Mouse (Mus musculus): ENCODE measurements at regions not wholly inside any gene's neighbourhood (a gene's known extent, or its start where the extent isn't known, plus 50 kb on each side); places are given as distances from the start of the nearest gene placed in this dataset.

- no peak for ATAC-seq (ENCODE audit: extremely low read depth, insufficient number of reproducible peaks, low FRiP score, poor library complexity, severe bottlenecking)
These were observed 69.5 kb downstream of the Ephb3 start for GRCm38 (mm10) chr16:21274012-21274528.

- no peak for ATAC-seq (ENCODE audit: extremely low read depth, insufficient number of reproducible peaks, low FRiP score, poor library complexity, severe bottlenecking)
These were observed 73.3 kb downstream of the Ephb3 start for GRCm38 (mm10) chr16:21277789-21278342.

- no peak for ATAC-seq (ENCODE audit: extremely low read depth, insufficient number of reproducible peaks, low FRiP score, poor library complexity, severe bottlenecking)
These were observed 73.8 kb downstream of the Ephb3 start for GRCm38 (mm10) chr16:21278387-21278786.

- no peak for ATAC-seq (ENCODE audit: extremely low read depth, insufficient number of reproducible peaks, low FRiP score, poor library complexity, severe bottlenecking)
These were observed 75.7 kb downstream of the Ephb3 start for GRCm38 (mm10) chr16:21280200-21280627.

GRCm38 (mm10) chr16:21281958-21282730, 77.6 kb downstream of the Ephb3 start:
- ATAC-seq (ENCODE audit: extremely low read depth, insufficient number of reproducible peaks, low FRiP score, poor library complexity, severe bottlenecking): no peak

- ATAC-seq (ENCODE audit: extremely low read depth, insufficient number of reproducible peaks, low FRiP score, poor library complexity, severe bottlenecking): no peak
These were observed 81.5 kb downstream of the Ephb3 start for GRCm38 (mm10) chr16:21286099-21286498.

GRCm38 (mm10) chr16:21289528-21289927, 85.0 kb downstream of the Ephb3 start:
- ATAC-seq (ENCODE audit: extremely low read depth, insufficient number of reproducible peaks, low FRiP score, poor library complexity, severe bottlenecking): no peak

- no peak for ATAC-seq (ENCODE audit: extremely low read depth, insufficient number of reproducible peaks, low FRiP score, poor library complexity, severe bottlenecking)
These were observed 88.5 kb downstream of the Ephb3 start for GRCm38 (mm10) chr16:21293010-21293409.

- ATAC-seq (ENCODE audit: extremely low read depth, insufficient number of reproducible peaks, low FRiP score, poor library complexity, severe bottlenecking): no peak
These were observed 89.0 kb downstream of the Ephb3 start for GRCm38 (mm10) chr16:21293569-21293968.

GRCm38 (mm10) chr16:21294677-21295411, 90.3 kb downstream of the Ephb3 start:
- ATAC-seq (ENCODE audit: extremely low read depth, insufficient number of reproducible peaks, low FRiP score, poor library complexity, severe bottlenecking): no peak

- ATAC-seq (ENCODE audit: extremely low read depth, insufficient number of reproducible peaks, low FRiP score, poor library complexity, severe bottlenecking): no peak
These were observed 91.6 kb downstream of the Ephb3 start for GRCm38 (mm10) chr16:21295956-21296733.

- no peak for ATAC-seq (ENCODE audit: extremely low read depth, insufficient number of reproducible peaks, low FRiP score, poor library complexity, severe bottlenecking)
These were observed 92.2 kb downstream of the Ephb3 start for GRCm38 (mm10) chr16:21296786-21297185.

- no peak for ATAC-seq (ENCODE audit: extremely low read depth, insufficient number of reproducible peaks, low FRiP score, poor library complexity, severe bottlenecking)
These were observed 94.3 kb downstream of the Ephb3 start for GRCm38 (mm10) chr16:21298866-21299265.

- no peak for ATAC-seq (ENCODE audit: extremely low read depth, insufficient number of reproducible peaks, low FRiP score, poor library complexity, severe bottlenecking)
These were observed 101.3 kb downstream of the Ephb3 start for GRCm38 (mm10) chr16:21305859-21306258.

GRCm38 (mm10) chr16:21308513-21308912, 104.0 kb downstream of the Ephb3 start:
- ATAC-seq (ENCODE audit: extremely low read depth, insufficient number of reproducible peaks, low FRiP score, poor library complexity, severe bottlenecking): no peak

- no peak for ATAC-seq (ENCODE audit: extremely low read depth, insufficient number of reproducible peaks, low FRiP score, poor library complexity, severe bottlenecking)
These were observed 106.4 kb downstream of the Ephb3 start for GRCm38 (mm10) chr16:21310636-21311615.

- ATAC-seq (ENCODE audit: extremely low read depth, insufficient number of reproducible peaks, low FRiP score, poor library complexity, severe bottlenecking): no peak
These were observed 107.2 kb downstream of the Ephb3 start for GRCm38 (mm10) chr16:21311781-21312180.

- no peak for ATAC-seq (ENCODE audit: extremely low read depth, insufficient number of reproducible peaks, low FRiP score, poor library complexity, severe bottlenecking)
These were observed 107.2 kb upstream of the Vps8 start for GRCm38 (mm10) chr16:21315751-21316151.
